Mouse (Mus musculus): ENCODE measurements around the gene Zfp692. TPM values are rescaled to one million over a fixed set of nuclear protein-coding genes. Genes with fewer than 3 reads are reported as not detected.
A peak's percentile ranks its signal among the peaks of the same experiment; 100 is the strongest.
"Not testable (repeated sequence)": the region's sequence is repeated elsewhere in the genome, so short reads cannot be mapped to it uniquely, and the experiment has no call there.

The Zfp692 gene
- polyA plus RNA-seq, 1 experiment from 2014 or later = 31.4 TPM

DNA sequence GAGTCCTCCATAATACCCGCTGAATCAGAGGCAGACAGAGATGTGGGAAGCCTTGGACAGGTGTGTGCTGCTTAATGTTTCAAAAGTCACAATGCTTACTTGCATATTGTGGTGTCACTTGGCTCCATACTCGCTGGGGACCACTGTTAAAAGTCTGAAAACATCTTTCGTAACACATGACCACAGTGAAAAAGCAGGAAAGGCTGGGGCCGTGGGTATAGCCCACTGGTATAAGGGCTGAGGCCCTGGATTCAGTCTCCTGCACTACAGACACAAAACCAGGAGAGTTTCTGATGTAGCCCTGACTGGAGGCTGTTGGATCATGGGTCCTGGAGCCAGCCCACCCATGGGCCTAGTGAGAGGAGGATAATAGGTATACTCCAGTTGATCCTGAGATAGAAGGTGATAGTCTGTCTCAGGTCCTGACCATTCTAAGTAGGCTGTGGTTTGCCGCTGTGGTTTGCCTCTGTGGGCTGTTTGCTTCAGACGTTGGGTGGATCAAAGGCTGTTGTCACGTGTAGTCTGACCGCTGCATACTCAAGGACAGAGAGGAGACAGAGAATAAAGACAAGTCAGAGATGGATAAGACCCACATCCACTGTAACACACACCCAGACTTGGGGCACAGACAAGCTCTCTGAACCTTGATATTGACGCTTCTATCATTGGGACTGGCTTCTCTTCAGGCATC, 16.7 kb upstream of the Zfp692 start:
- H3K36me3 ChIP-seq = no peaks in the 10 kb centered on the region
- 73% methylated on average over 9 of the region's 9 CpGs for WGBS

DNA sequence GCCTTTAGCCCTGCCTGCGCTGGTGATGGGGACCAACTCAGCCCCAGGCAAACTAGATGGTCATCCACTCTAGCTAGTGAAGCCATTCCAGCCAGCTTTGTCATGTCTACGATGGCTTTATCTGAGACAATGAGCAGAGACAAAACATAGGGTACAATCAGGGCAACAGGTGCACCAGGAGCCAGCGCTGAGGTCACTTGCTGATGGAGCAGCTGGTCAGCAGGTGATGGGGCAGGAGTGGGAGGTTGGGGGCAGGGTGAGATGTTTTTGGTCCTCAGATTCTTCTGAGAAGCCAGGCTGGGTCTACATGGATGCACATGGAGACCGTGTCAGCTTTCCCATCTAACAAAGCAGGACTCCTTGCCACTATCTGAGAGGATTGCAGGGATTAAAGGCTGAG, 16.1 kb upstream of the Zfp692 start:
- Histone ChIP-seq H3K4me3 (no peak overlapping the region), H3K4me1 (no peaks in the 10 kb centered on the region), H3K27ac (no peak overlapping the region), H3K4me2 (no peak overlapping the region), H3K27me3 (0 out of 2 replicates have a peak, but pooled peaks cover 2% of the 10 kb centered on the region), H3K36me3 (no peaks in the 10 kb centered on the region), H3K9ac (no peak overlapping the region), H3K9me3 (0 out of 2 replicates have a peak, but pooled peaks cover 3% of the 10 kb centered on the region)
- 85% methylated on average over 4 of the region's 4 CpGs for WGBS
- ATAC-seq (ENCODE audit: insufficient number of reproducible peaks, insufficient read depth, low FRiP score, low TSS enrichment, low read depth) = no peak

More for the DNA sequence above, 16.7 kb upstream of the Zfp692 start:
- Histone ChIP-seq H3K9me3 (no peaks in the 10 kb centered on the region), H3K27me3 (0 out of 2 replicates have a peak, but pooled peaks cover 2% of the 10 kb centered on the region), H3K4me1 (no peaks in the 10 kb centered on the region), H3K4me3 (no peak overlapping the region), H3K9ac (no peak overlapping the region), H3K27ac (no peak overlapping the region), H3K4me2 (no peak overlapping the region)
- ATAC-seq (ENCODE audit: insufficient number of reproducible peaks, insufficient read depth, low FRiP score, low TSS enrichment, low read depth) = no peak

DNA sequence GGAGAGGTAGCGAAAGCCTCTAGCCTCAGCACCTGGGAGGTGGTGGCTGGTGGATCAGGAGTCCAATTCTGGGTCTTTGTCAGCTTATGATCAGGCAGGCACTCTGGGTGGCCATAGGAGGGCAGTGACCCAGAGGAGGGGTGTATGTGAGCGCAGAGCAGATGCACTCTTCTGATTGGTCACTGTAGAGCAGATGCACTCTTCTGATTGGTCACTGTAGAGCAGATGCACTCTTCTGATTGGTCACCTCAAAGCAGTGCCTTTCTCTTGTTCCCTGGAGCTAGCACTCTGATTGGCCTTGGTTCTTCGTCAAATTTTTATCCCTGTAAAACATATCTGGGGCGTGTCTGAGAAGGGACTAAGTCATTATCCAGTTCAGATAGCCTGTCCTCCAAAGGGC, 14.1 kb upstream of the Zfp692 start:
- Histone ChIP-seq H3K36me3 (no peaks in the 10 kb centered on the region), H3K9me3 (0 out of 2 replicates have a peak, but pooled peaks cover 3% of the 10 kb centered on the region), H3K4me2 (no peak overlapping the region), H3K4me3 (no peak overlapping the region), H3K4me1 (no peaks in the 10 kb centered on the region), H3K9ac (no peak overlapping the region), H3K27ac (no peak overlapping the region), H3K27me3 (0 out of 2 replicates have a peak, but pooled peaks cover 2% of the 10 kb centered on the region)
- ATAC-seq (ENCODE audit: insufficient number of reproducible peaks, insufficient read depth, low FRiP score, low TSS enrichment, low read depth) = no peak
- WGBS = 54% methylated on average over 4 of the region's 4 CpGs

DNA sequence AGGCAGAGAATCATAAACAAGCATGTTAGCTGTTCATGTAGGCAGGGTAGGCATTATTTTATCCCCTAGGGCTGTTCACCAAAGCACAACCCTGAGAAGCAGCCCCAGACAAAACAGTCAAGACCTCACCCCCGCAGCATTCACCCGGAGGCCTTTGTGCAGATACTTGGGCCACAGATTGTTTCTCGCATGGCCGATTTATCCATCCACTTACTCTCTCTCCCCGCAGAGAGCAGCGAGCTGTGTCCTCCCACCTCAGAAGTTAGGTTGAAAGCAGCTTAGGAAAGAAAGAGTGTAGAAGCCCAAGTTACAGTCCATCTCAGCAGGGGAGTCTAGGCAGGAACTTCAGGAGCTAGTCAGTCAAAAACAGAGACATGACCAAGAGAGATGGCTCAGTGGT, 9.5 kb upstream of the Zfp692 start:
- no peaks in the 10 kb centered on the region for H3K27me3 ChIP-seq
- H3K36me3 ChIP-seq = no peaks in the 10 kb centered on the region
- H3K4me2 ChIP-seq = no peak overlapping the region
- H3K9me3 ChIP-seq = 0 out of 2 replicates have a peak, but pooled peaks cover 3% of the 10 kb centered on the region
- 82% methylated on average over 6 of the region's 6 CpGs for WGBS
- H3K9ac ChIP-seq = no peak overlapping the region
- H3K27ac ChIP-seq = no peak overlapping the region
- H3K4me3 ChIP-seq = no peak overlapping the region
- peaks cover 9% of the 10 kb centered on the region; the same call in 1 of the 2 replicates for H3K4me1 ChIP-seq
- no peak for ATAC-seq (ENCODE audit: insufficient number of reproducible peaks, insufficient read depth, low FRiP score, low TSS enrichment, low read depth)

DNA sequence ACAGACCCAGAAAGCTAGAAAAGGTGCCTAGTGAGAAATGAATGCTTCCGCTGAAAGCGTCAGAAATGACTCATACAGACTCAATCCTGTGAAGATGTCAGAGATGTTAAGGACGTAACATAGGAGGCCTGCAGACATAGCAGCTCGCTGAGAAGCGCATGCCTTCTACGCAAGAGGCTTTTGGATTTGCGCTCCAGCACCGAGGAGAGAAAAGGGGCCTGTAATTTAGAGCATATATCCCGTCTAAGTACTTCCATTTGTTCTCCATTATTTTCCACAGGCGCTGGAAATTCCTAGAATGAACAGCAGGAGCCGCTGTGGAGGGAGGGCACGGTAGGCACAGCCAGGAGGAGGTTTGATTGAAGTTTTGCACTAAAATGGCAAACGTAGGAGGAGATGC, 5.8 kb upstream of the Zfp692 start:
- Histone ChIP-seq H3K4me3 (peak overlapping the region; percentile 61), H3K27ac (peak overlapping the region; percentile 49; the same call in 1 of the 2 replicates), H3K4me1 (peaks cover 13% of the 10 kb centered on the region), H3K27me3 (no peaks in the 10 kb centered on the region), H3K36me3 (no peaks in the 10 kb centered on the region), H3K4me2 (peak overlapping the region; percentile 60), H3K9me3 (no peaks in the 10 kb centered on the region), H3K9ac (peak overlapping the region; percentile 27; the same call in 1 of the 2 replicates)
- WGBS = 10% methylated on average over 13 of the region's 13 CpGs
- ATAC-seq (ENCODE audit: insufficient number of reproducible peaks, insufficient read depth, low FRiP score, low TSS enrichment, low read depth) = no peak

DNA sequence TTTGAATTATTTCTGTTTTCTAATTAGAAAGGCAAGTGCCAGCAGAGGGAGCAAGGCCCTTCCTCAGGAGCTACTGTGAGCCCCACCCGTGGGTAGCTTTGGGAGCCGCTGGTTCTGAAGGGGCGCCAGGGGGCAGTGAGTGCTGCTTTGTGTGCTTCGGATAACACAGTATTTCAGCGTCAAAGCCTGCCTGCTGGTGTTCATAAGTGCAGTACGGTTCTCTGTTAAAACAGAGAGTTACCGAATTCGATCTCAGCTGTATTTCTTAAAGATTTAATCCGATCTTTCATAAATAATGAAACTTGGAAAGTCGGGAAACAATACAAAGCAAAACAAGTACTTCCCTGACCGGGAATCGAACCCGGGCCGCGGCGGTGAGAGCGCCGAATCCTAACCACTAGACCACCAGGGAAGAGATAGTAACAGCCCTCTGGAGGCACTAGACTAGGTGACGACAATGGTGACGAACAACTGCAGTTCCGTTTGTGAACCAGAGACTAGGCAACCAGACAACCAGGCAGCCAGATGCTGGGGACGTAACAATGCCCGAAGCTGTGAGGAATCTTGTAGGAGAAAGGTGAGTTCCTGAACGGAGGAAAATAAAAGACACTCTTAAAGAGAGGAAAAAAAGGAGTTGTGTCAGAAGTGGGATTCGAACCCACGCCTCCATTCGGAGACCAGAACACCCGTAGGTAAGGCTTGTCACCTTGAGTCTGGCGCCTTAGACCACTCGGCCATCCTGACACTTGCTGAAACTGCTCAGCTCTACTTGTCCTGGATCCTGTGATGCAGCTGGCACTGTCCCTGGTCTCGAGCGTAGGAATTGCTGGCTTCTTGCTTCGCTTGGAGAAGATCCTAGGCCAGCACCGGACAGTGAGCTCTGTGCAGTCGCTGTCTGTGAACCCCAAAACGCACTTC, 4.8 kb upstream of the Zfp692 start:
- H3K4me1 ChIP-seq = peaks cover 13% of the 10 kb centered on the region
- peak overlapping the region; percentile 61 for H3K4me3 ChIP-seq
- H3K4me2 ChIP-seq = peak overlapping the region; percentile 60
- H3K27ac ChIP-seq = peak overlapping the region; percentile 96
- WGBS = under 1% methylated on average over 36 of the region's 36 CpGs
- peak; percentile 90 for ATAC-seq (ENCODE audit: insufficient number of reproducible peaks, insufficient read depth, low FRiP score, low TSS enrichment, low read depth)
- H3K27me3 ChIP-seq = no peaks in the 10 kb centered on the region
- no peaks in the 10 kb centered on the region for H3K36me3 ChIP-seq
- H3K9ac ChIP-seq = peak overlapping the region; percentile 78
- no peaks in the 10 kb centered on the region for H3K9me3 ChIP-seq

DNA sequence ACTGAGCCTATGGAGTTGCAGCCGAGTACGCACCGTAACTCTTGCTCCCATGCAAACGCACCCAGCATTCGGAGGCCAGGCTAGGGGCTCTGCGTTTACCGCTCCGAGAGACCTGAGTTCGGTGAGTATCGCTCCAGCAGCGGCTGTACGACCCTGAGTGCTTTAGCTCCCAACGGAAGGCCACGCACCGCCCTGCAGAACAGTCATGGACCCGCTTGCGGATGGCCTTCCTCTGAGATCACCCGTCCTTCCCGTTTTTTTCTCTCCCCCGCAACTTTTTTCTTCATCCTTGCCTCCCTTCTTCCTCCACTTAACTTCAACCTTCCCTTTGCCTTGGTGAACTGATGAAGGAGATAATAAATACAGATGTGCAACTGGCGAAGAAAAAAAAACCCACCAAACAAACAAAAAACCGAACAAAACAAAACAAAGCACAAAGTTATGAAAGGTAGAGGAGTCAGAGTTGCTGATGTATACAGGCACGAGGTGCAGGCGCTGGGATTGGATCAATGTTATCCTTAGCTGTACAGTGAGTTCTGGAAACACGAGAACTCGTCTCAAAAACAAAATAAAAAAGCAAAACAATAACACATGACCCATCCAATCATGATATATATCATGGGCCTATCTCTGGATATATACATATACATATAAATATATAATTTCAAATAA, 4.0 kb upstream of the Zfp692 start:
- Histone ChIP-seq H3K4me2 (peak overlapping the region; percentile 60), H3K4me1 (peaks cover 21% of the 10 kb centered on the region), H3K27ac (peak overlapping the region; percentile 96), H3K9ac (peak overlapping the region; percentile 78), H3K4me3 (peak overlapping the region; percentile 61), H3K36me3 (no peaks in the 10 kb centered on the region), H3K27me3 (no peaks in the 10 kb centered on the region), H3K9me3 (no peaks in the 10 kb centered on the region)
- ATAC-seq (ENCODE audit: insufficient number of reproducible peaks, insufficient read depth, low FRiP score, low TSS enrichment, low read depth) = peak; percentile 44; the same call in 1 of the 2 replicates
- WGBS = under 1% methylated on average over 26 of the region's 26 CpGs

DNA sequence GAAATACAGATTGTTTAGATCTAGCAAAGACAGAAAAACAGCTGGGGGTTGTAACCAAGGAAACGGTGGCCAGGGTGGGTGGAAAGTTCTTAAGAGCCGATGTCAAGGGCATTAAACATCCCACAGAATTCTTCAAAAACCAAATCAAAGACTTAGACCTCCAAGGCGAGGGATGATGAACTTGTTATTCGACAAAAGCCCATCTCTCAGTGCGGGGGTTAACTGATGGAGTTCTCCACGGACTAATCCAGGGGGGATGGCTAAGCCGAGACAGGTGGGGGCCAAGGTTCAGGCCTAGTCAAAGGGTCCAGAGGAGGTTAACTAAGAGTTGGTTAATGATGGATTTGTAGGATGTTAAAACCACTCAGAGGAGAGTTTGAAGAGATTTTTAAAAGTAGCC, 3.3 kb upstream of the Zfp692 start:
- Histone ChIP-seq H3K36me3 (no peaks in the 10 kb centered on the region), H3K27ac (peak overlapping the region; percentile 51; the same call in 1 of the 2 replicates), H3K4me3 (peak overlapping the region; percentile 24), H3K9me3 (no peaks in the 10 kb centered on the region), H3K9ac (no peak overlapping the region), H3K27me3 (no peaks in the 10 kb centered on the region), H3K4me1 (peaks cover 24% of the 10 kb centered on the region), H3K4me2 (peak overlapping the region; percentile 60)
- 17% methylated on average over 7 of the region's 7 CpGs for WGBS
- ATAC-seq (ENCODE audit: insufficient number of reproducible peaks, insufficient read depth, low FRiP score, low TSS enrichment, low read depth) = no peak

DNA sequence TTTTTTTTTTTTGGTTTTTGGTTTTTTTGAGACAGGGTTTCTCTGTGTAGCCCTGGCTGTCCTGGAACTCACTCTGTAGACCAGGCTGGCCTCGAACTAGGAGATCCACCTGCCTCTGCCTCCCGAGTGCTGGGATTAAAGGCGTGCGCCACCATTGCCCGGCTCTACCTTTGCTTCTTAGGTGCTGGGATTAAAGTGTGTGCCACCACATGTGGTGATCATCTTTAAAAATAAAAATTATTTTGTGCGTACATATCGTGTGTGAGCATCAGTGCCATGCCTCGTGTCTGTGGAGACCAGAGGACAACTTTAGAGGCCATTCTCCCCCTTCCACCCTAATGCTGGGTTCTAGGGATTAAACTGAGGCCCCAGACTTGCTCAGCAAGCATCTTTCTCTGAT, 1.6 kb upstream of the Zfp692 start:
- ATAC-seq (ENCODE audit: insufficient number of reproducible peaks, insufficient read depth, low FRiP score, low TSS enrichment, low read depth); H3K9me3 ChIP-seq; H3K4me3 ChIP-seq; H3K36me3 ChIP-seq; H3K4me2 ChIP-seq; H3K27me3 ChIP-seq; H3K9ac ChIP-seq; H3K27ac ChIP-seq: not testable (repeated sequence)
- 96% methylated on average over 8 of the region's 8 CpGs for WGBS
- peaks cover 24% of the 10 kb centered on the region for H3K4me1 ChIP-seq

DNA sequence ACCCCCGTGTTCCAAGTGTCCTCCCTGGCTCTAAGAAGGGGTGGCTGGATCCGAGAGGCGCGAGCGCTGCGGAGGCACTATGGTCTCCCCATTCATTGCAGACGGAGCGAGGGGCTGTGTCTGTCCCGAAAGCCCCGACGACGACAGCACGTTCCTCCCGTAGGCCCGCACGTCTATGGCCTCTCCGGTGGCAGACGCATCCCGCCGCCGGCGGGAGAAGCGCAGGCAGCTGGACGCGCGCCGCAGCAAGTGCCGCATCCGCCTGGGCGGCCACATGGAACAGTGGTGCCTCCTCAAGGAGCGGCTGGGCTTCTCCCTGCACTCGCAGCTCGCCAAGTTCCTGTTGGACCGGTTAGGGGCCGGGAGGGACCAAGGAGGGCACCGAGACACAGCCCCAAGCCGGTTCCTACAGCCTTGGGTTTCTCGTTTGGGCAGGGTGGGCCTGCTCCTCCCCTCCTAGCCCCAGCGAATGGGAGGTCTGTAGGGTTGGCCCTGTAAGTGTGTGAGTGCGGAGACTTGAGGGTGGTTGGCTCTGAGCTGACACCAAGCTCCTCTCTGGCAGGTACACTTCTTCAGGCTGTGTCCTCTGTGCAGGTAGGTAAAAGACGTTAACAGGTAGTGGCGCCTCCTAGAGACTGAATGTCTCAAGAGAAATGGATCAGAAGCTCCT, 677 bp downstream of the Zfp692 start:
- Histone ChIP-seq H3K4me3 (peak overlapping the region; percentile 57), H3K4me1 (peaks cover 15% of the 10 kb centered on the region), H3K27me3 (no peaks in the 10 kb centered on the region), H3K4me2 (peak overlapping the region; percentile 91), H3K9ac (peak overlapping the region; percentile 84), H3K36me3 (peaks cover 12% of the 10 kb centered on the region; the same call in 1 of the 2 replicates), H3K27ac (peak overlapping the region; percentile 87), H3K9me3 (no peaks in the 10 kb centered on the region)
- peak; percentile 57 for ATAC-seq (ENCODE audit: insufficient number of reproducible peaks, insufficient read depth, low FRiP score, low TSS enrichment, low read depth)
- 0% methylated on average over 42 of the region's 42 CpGs for WGBS

DNA sequence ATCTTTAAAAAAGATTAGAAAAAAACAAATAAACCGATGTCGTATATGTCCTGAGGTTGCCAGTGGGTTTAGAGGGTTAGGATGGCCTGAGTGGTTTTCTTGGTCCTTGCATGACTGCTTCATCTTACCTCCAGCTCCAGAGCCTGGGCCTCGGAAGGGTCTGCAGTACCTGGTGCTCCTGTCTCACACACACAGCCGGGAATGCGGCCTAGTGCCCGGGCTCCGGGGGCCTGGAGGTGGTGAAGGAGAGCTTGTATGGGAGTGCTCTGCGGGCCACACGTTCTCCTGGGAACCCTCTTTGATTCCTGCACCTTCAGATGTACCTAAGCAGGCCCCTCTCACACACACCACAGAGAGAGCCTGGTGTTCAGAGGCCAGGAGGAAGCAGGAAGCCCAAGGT, 1.8 kb downstream of the Zfp692 start:
- H3K4me1 ChIP-seq = peaks cover 13% of the 10 kb centered on the region
- H3K36me3 ChIP-seq = peaks cover 12% of the 10 kb centered on the region; the same call in 1 of the 2 replicates
- no peaks in the 10 kb centered on the region for H3K27me3 ChIP-seq
- ATAC-seq (ENCODE audit: insufficient number of reproducible peaks, insufficient read depth, low FRiP score, low TSS enrichment, low read depth) = no peak
- WGBS = 93% methylated on average over 9 of the region's 9 CpGs
- H3K9me3 ChIP-seq = no peaks in the 10 kb centered on the region
- no peak overlapping the region for H3K4me3 ChIP-seq
- no peak overlapping the region for H3K4me2 ChIP-seq
- H3K27ac ChIP-seq = no peak overlapping the region
- H3K9ac ChIP-seq = no peak overlapping the region

Data from embryonic facial prominence, embryonic 13.5 days (tissue).